Mouse (Mus musculus): ENCODE data around the gene Dcakd. TPM values are rescaled to one million over a fixed set of nuclear protein-coding genes. Genes with fewer than 3 reads are reported as not detected.

The Dcakd gene
- polyA plus RNA-seq, 1 experiment from 2014 or later: 161 TPM

DNA sequence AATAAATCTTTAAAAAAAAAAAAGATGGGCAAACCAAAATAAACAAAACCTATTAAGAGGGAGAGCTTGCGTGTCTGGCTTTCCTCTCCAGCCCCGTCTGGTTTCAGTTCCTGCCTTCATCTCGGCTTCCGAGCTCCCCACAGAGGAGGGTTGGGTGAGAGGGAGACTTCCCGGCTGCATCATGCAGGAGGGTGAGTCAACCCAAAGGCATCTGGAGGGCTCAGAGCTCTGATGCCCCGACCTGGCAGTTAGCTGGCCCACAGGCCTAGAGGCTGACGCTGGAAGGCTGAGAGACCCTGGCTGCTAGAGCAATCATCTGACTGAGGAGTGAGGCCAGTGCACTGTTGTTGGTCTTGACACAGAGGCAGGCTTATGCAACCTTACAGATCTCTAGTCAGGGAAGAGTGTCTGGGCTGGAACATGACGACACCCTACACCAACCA is 23.1 kb upstream of the Dcakd start:
- Histone ChIP-seq H3K4me2 (replicated peaks; ENCODE audit: low read depth, low read length) (no peak overlapping the region), H3K27me3 (ENCODE audit: insufficient read depth, low read length) (no peaks in the 10 kb centered on the region), H3K9me3 (ENCODE audit: low read length) (no peaks in the 10 kb centered on the region), H3K9ac (replicated peaks; ENCODE audit: low read length) (no peak overlapping the region), H3K4me3 (ENCODE audit: low read length) (no peak overlapping the region), H3K36me3 (ENCODE audit: insufficient read depth, low read length) (peaks cover 40% of the 10 kb centered on the region), H3K4me1 (ENCODE audit: insufficient read depth, low read length) (no peaks in the 10 kb centered on the region), H3K27ac (ENCODE audit: low read length) (no peak overlapping the region)
- no peak for ATAC-seq (ENCODE audit: low FRiP score, low TSS enrichment)
- 58% methylated on average over 8 of the region's 8 CpGs for WGBS

GRCm38 (mm10) chr11:103050153-103050552 is 22.0 kb upstream of the Dcakd start:
- Histone ChIP-seq H3K4me2 (replicated peaks; ENCODE audit: low read depth, low read length) (no peak overlapping the region), H3K9me3 (ENCODE audit: low read length) (no peaks in the 10 kb centered on the region), H3K4me1 (ENCODE audit: insufficient read depth, low read length) (no peaks in the 10 kb centered on the region), H3K4me3 (ENCODE audit: low read length) (no peak overlapping the region), H3K27ac (ENCODE audit: low read length) (no peak overlapping the region), H3K9ac (replicated peaks; ENCODE audit: low read length) (no peak overlapping the region), H3K36me3 (ENCODE audit: insufficient read depth, low read length) (peaks cover 40% of the 10 kb centered on the region), H3K27me3 (ENCODE audit: insufficient read depth, low read length) (no peaks in the 10 kb centered on the region)
- WGBS: 89% methylated on average over 9 of the region's 9 CpGs
- ATAC-seq (ENCODE audit: low FRiP score, low TSS enrichment): no peak

- 92% methylated on average over 5 of the region's 5 CpGs for WGBS
- Histone ChIP-seq H3K9ac (replicated peaks; ENCODE audit: low read length) (no peak overlapping the region), H3K27ac (ENCODE audit: low read length) (no peak overlapping the region), H3K9me3 (ENCODE audit: low read length) (no peaks in the 10 kb centered on the region), H3K27me3 (ENCODE audit: insufficient read depth, low read length) (no peaks in the 10 kb centered on the region), H3K4me2 (replicated peaks; ENCODE audit: low read depth, low read length) (no peak overlapping the region), H3K4me3 (ENCODE audit: low read length) (no peak overlapping the region), H3K4me1 (ENCODE audit: insufficient read depth, low read length) (no peaks in the 10 kb centered on the region), H3K36me3 (ENCODE audit: insufficient read depth, low read length) (peaks cover 43% of the 10 kb centered on the region)
- no peak for ATAC-seq (ENCODE audit: low FRiP score, low TSS enrichment)
Measured at GRCm38 (mm10) chr11:103049611-103050010, 21.5 kb upstream of the Dcakd start.

- ATAC-seq (ENCODE audit: low FRiP score, low TSS enrichment): no peak
- no peak overlapping the region for H3K9ac ChIP-seq (replicated peaks; ENCODE audit: low read length)
- 88% methylated on average over 8 of the region's 8 CpGs for WGBS
- H3K9me3 ChIP-seq (ENCODE audit: low read length): no peaks in the 10 kb centered on the region
- H3K27me3 ChIP-seq (ENCODE audit: insufficient read depth, low read length): no peaks in the 10 kb centered on the region
- peaks cover 45% of the 10 kb centered on the region for H3K36me3 ChIP-seq (ENCODE audit: insufficient read depth, low read length)
- H3K4me3 ChIP-seq (ENCODE audit: low read length): no peak overlapping the region
- no peak overlapping the region for H3K27ac ChIP-seq (ENCODE audit: low read length)
- no peak overlapping the region for H3K4me2 ChIP-seq (replicated peaks; ENCODE audit: low read depth, low read length)
- no peaks in the 10 kb centered on the region for H3K4me1 ChIP-seq (ENCODE audit: insufficient read depth, low read length)
Measured at GRCm38 (mm10) chr11:103046286-103046685, 18.2 kb upstream of the Dcakd start.

DNA sequence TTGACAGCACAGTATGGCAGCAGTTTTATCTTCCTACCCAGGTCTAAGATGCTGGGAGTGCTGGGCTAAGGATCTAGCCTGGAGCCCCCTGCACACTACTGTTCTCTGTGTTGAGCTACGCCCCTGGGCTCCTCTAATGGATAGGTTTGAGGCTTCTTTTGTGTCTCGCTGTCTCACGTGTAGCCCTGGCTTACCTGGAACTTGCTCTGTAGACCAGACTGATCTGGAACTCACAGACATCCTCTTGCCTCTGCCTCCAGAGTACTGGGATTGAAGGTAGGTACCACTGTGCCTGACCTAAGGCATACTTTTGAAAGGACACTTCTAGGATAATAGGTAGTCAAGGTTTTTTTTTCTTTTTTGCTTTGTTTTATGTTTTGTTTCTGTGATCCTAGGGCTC is 15.8 kb upstream of the Dcakd start:
- no peak overlapping the region for H3K4me3 ChIP-seq (ENCODE audit: low read length)
- peaks cover 35% of the 10 kb centered on the region for H3K36me3 ChIP-seq (ENCODE audit: insufficient read depth, low read length)
- H3K27me3 ChIP-seq (ENCODE audit: insufficient read depth, low read length): no peaks in the 10 kb centered on the region
- WGBS: 96% methylated on average over 3 of the region's 3 CpGs
- H3K4me1 ChIP-seq (ENCODE audit: insufficient read depth, low read length): no peaks in the 10 kb centered on the region; the same call in 1 of the 2 replicates
- no peak overlapping the region for H3K9ac ChIP-seq (replicated peaks; ENCODE audit: low read length)
- ATAC-seq (ENCODE audit: low FRiP score, low TSS enrichment): no peak
- no peak overlapping the region for H3K4me2 ChIP-seq (replicated peaks; ENCODE audit: low read depth, low read length)
- no peaks in the 10 kb centered on the region for H3K9me3 ChIP-seq (ENCODE audit: low read length)
- H3K27ac ChIP-seq (ENCODE audit: low read length): no peak overlapping the region

- no peaks in the 10 kb centered on the region for H3K27me3 ChIP-seq (ENCODE audit: insufficient read depth, low read length)
- WGBS: 75% methylated on average over 4 of the region's 4 CpGs
- H3K9me3 ChIP-seq (ENCODE audit: low read length): no peaks in the 10 kb centered on the region
- H3K36me3 ChIP-seq (ENCODE audit: insufficient read depth, low read length): peaks cover 40% of the 10 kb centered on the region
- no peak overlapping the region for H3K4me2 ChIP-seq (replicated peaks; ENCODE audit: low read depth, low read length)
- H3K4me3 ChIP-seq (ENCODE audit: low read length): no peak overlapping the region
- no peak overlapping the region for H3K27ac ChIP-seq (ENCODE audit: low read length)
- H3K4me1 ChIP-seq (ENCODE audit: insufficient read depth, low read length): no peaks in the 10 kb centered on the region; the same call in 1 of the 2 replicates
- H3K9ac ChIP-seq (replicated peaks; ENCODE audit: low read length): no peak overlapping the region
- ATAC-seq (ENCODE audit: low FRiP score, low TSS enrichment): no peak
Measured at GRCm38 (mm10) chr11:103042828-103043227, 14.7 kb upstream of the Dcakd start.

DNA sequence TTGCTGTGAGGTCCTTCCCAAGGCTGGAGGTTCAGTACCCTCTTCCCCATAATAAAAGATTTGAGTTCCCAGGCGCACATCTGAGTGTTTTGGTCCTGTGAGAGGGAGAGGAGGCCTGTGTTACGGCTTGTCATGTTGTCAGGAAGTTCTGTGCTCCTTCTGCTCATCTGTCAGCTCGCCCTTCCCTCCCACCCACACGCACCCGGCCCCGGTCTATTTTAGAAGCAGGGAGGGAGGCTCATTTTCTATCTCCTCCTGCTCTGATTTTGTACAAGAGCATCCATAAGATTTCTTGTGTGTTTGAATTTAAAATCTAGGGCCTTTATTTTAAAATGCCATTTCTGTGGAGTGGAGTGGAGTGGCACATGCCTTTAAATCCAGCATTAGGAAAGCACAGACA is 9.9 kb upstream of the Dcakd start:
- H3K4me3 ChIP-seq (ENCODE audit: low read length): no peak overlapping the region
- H3K4me1 ChIP-seq (ENCODE audit: insufficient read depth, low read length): no peaks in the 10 kb centered on the region; the same call in 1 of the 2 replicates
- no peaks in the 10 kb centered on the region for H3K9me3 ChIP-seq (ENCODE audit: low read length)
- ATAC-seq (ENCODE audit: low FRiP score, low TSS enrichment): no peak
- H3K36me3 ChIP-seq (ENCODE audit: insufficient read depth, low read length): peaks cover 6% of the 10 kb centered on the region; the same call in 1 of the 2 replicates
- H3K27me3 ChIP-seq (ENCODE audit: insufficient read depth, low read length): no peaks in the 10 kb centered on the region
- H3K9ac ChIP-seq (replicated peaks; ENCODE audit: low read length): no peak overlapping the region
- no peak overlapping the region for H3K27ac ChIP-seq (ENCODE audit: low read length)
- 70% methylated on average over 6 of the region's 6 CpGs for WGBS
- no peak overlapping the region for H3K4me2 ChIP-seq (replicated peaks; ENCODE audit: low read depth, low read length)

GRCm38 (mm10) chr11:103036881-103037465 is 8.8 kb upstream of the Dcakd start:
- no peaks in the 10 kb centered on the region for H3K27me3 ChIP-seq (ENCODE audit: insufficient read depth, low read length)
- no peak overlapping the region for H3K9ac ChIP-seq (replicated peaks; ENCODE audit: low read length)
- no peak overlapping the region for H3K27ac ChIP-seq (ENCODE audit: low read length)
- WGBS: 83% methylated on average over 8 of the region's 8 CpGs
- H3K4me2 ChIP-seq (replicated peaks; ENCODE audit: low read depth, low read length): no peak overlapping the region
- ATAC-seq (ENCODE audit: low FRiP score, low TSS enrichment): no peak
- H3K4me1 ChIP-seq (ENCODE audit: insufficient read depth, low read length): peaks cover 5% of the 10 kb centered on the region
- H3K4me3 ChIP-seq (ENCODE audit: low read length): no peak overlapping the region
- no peaks in the 10 kb centered on the region for H3K9me3 ChIP-seq (ENCODE audit: low read length)
- peaks cover 6% of the 10 kb centered on the region; the same call in 1 of the 2 replicates for H3K36me3 ChIP-seq (ENCODE audit: insufficient read depth, low read length)

- Histone ChIP-seq H3K9me3 (ENCODE audit: low read length) (no peaks in the 10 kb centered on the region), H3K36me3 (ENCODE audit: insufficient read depth, low read length) (peaks cover 6% of the 10 kb centered on the region; the same call in 1 of the 2 replicates), H3K9ac (replicated peaks; ENCODE audit: low read length) (no peak overlapping the region), H3K4me3 (ENCODE audit: low read length) (no peak overlapping the region), H3K4me2 (replicated peaks; ENCODE audit: low read depth, low read length) (no peak overlapping the region), H3K27ac (ENCODE audit: low read length) (no peak overlapping the region), H3K4me1 (ENCODE audit: insufficient read depth, low read length) (peaks cover 5% of the 10 kb centered on the region), H3K27me3 (ENCODE audit: insufficient read depth, low read length) (no peaks in the 10 kb centered on the region)
- ATAC-seq (ENCODE audit: low FRiP score, low TSS enrichment): no peak
- 79% methylated on average over 6 of the region's 6 CpGs for WGBS
Measured at GRCm38 (mm10) chr11:103035007-103035406, 6.9 kb upstream of the Dcakd start.

- Histone ChIP-seq H3K4me2 (replicated peaks; ENCODE audit: low read depth, low read length) (no peak overlapping the region), H3K4me1 (ENCODE audit: insufficient read depth, low read length) (peaks cover 10% of the 10 kb centered on the region), H3K9me3 (ENCODE audit: low read length) (no peaks in the 10 kb centered on the region), H3K27ac (ENCODE audit: low read length) (no peak overlapping the region), H3K9ac (replicated peaks; ENCODE audit: low read length) (no peak overlapping the region), H3K36me3 (ENCODE audit: insufficient read depth, low read length) (no peaks in the 10 kb centered on the region), H3K4me3 (ENCODE audit: low read length) (no peak overlapping the region), H3K27me3 (ENCODE audit: insufficient read depth, low read length) (no peaks in the 10 kb centered on the region)
- WGBS: 80% methylated on average over 3 of the region's 3 CpGs
- ATAC-seq (ENCODE audit: low FRiP score, low TSS enrichment): no peak
Measured at GRCm38 (mm10) chr11:103033030-103033429, 4.9 kb upstream of the Dcakd start.

Data from kidney, embryonic 16.5 days (tissue).